Mouse (Mus musculus) small intestine, adult 2 months (tissue): ENCODE data around the gene Dnajb11.

ENCODE experiments used
- CTCF ChIP-seq: fragments of 200-500 bp; IDR thresholded peaks from 2 replicates; pipeline ENCODE4 v1.5.1; 2012; ENCODE audit warnings: low read depth, mild to moderate bottlenecking, control low read depth, inconsistent platforms, low read length, moderate library complexity, mixed read lengths; ENCODE audit not compliant: insufficient replicate concordance, insufficient read length; ENCODE audit errors: extremely low read depth
- POLR2A ChIP-seq: fragments of 200-500 bp; IDR thresholded peaks from 2 replicates; pipeline ENCODE4 v1.6.1; 2012; ENCODE audit warnings: low read depth, mild to moderate bottlenecking, control low read depth, inconsistent platforms, low read length, moderate library complexity

DNA sequence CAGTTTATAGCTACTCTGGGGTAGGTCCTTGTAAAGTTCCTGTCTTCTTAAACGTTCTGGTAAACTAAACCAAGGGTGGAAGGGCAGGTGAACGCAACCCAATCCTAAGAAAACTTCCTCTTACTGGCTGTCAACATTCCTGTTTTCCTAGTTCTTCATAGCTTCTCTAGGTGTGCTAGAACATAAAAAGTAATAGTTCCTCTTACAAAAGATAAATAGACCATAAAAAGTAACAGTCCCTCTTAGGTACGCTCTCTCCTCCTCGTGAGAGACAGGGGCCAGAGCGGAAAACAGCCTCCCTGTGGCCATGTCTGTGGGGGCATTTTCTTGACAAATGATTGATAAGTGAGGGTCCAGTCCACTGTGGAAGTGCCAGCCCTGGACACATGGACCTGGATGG, 12.8 kb upstream of the Dnajb11 start:
- TF ChIP-seq POLR2A = no peak
- no peak for TF ChIP-seq CTCF
